Mouse (Mus musculus) ES-E14 (cell line): ENCODE results near the gene Spint5. TPM values are rescaled to one million over a fixed set of nuclear protein-coding genes. Genes with fewer than 3 reads are reported as not detected.

Experiments used
- DNase-seq: peaks from one replicate; pipeline ENCODE4 v3.0.0-alpha.2; 2013; ENCODE audit warnings: low read depth, low spot score
- H3K27ac ChIP-seq: 2 replicates; pipeline ENCODE4 v1.5.1; 2012; ENCODE audit warnings: low read depth, mild to moderate bottlenecking, low read length, moderate library complexity, mixed read lengths; ENCODE audit not compliant: poor library complexity, insufficient read depth, severe bottlenecking
- H3K36me3 ChIP-seq: 2 replicates; pipeline ENCODE4 v1.6.1; 2012; ENCODE audit warnings: mild to moderate bottlenecking, low read length, moderate library complexity, mixed read lengths; ENCODE audit not compliant: control insufficient read depth, poor library complexity, insufficient read depth, severe bottlenecking
- H3K4me1 ChIP-seq, 2 experiments: fragments of 150-350 bp in 1 of 2; sonication (generic) in 1 of 2; 2 replicates each; pipeline ENCODE4 v1.6.1; 2012; ENCODE audit warnings: low read length in 2 of 2, mild to moderate bottlenecking in 1 of 2, mixed read lengths in 1 of 2; ENCODE audit not compliant: control insufficient read depth in 2 of 2, insufficient read depth in 2 of 2, poor library complexity in 1 of 2
- H3K4me3 ChIP-seq, 2 experiments: fragments of 150-350 bp in 1 of 2; sonication (generic) in 1 of 2; 2 replicates each; pipeline ENCODE4 v1.5.1; 2012; ENCODE audit warnings: low read length in 2 of 2, low read depth in 1 of 2, mild to moderate bottlenecking in 1 of 2, mixed read lengths in 1 of 2; ENCODE audit not compliant: insufficient read depth in 1 of 2, poor library complexity in 1 of 2, severe bottlenecking in 1 of 2
- H3K9ac ChIP-seq: 2 replicates; pipeline ENCODE4 v1.6.1; 2012; ENCODE audit warnings: low read depth, mild to moderate bottlenecking, low read length, mixed read lengths; ENCODE audit not compliant: poor library complexity, insufficient read depth, severe bottlenecking
- H3K9me3 ChIP-seq: fragments of 150-350 bp; sonication (generic); 2 replicates; pipeline ENCODE4 v1.6.1; 2012; ENCODE audit warnings: low read depth, mild to moderate bottlenecking, low read length; ENCODE audit not compliant: control insufficient read depth, insufficient read depth
- CHD2 ChIP-seq: IDR thresholded peaks from 2 replicates; pipeline ENCODE4 v1.6.1; 2014; ENCODE audit warnings: mild to moderate bottlenecking, low read depth, low read length, inconsistent platforms
- HCFC1 ChIP-seq: IDR thresholded peaks from 2 replicates; pipeline ENCODE4 v1.6.1; 2012; ENCODE audit warnings: low read length, inconsistent platforms, borderline replicate concordance; ENCODE audit not compliant: insufficient read depth
- MAFK ChIP-seq: IDR thresholded peaks from 2 replicates; pipeline ENCODE4 v1.6.1; 2014; ENCODE audit warnings: mild to moderate bottlenecking, low read depth, low read length, inconsistent platforms; ENCODE audit not compliant: insufficient read depth
- ZC3H11A ChIP-seq: IDR thresholded peaks from 2 replicates; pipeline ENCODE4 v1.6.1; 2012; ENCODE audit warnings: low read depth, mild to moderate bottlenecking, inconsistent platforms, low read length, borderline replicate concordance
- ZNF384 ChIP-seq: IDR thresholded peaks from 2 replicates; pipeline ENCODE4 v1.6.1; 2012; ENCODE audit warnings: low read depth, low read length, inconsistent platforms
- in situ Hi-C, 2 experiments: fragments of 600-800 bp; cut with MboI; formaldehyde crosslinking; loops; one replicate each; pipeline ENCODE4 v1.15.1; 2025; ENCODE audit warnings: low sequenced_read_pairs in 2 of 2, inconsistent platforms in 1 of 2; ENCODE audit not compliant: unreplicated experiment in 2 of 2
- total RNA-seq: library from RNA; depleted of rRNA; stranded (reverse); fragments of 300-350 nt; gene quantifications from 2 replicates; pipeline ENCODE4 v1.2.3, GENCODE M21; 2012

Spint5 gene
- total RNA-seq, 1 experiment: 6.6 TPM

DNA sequence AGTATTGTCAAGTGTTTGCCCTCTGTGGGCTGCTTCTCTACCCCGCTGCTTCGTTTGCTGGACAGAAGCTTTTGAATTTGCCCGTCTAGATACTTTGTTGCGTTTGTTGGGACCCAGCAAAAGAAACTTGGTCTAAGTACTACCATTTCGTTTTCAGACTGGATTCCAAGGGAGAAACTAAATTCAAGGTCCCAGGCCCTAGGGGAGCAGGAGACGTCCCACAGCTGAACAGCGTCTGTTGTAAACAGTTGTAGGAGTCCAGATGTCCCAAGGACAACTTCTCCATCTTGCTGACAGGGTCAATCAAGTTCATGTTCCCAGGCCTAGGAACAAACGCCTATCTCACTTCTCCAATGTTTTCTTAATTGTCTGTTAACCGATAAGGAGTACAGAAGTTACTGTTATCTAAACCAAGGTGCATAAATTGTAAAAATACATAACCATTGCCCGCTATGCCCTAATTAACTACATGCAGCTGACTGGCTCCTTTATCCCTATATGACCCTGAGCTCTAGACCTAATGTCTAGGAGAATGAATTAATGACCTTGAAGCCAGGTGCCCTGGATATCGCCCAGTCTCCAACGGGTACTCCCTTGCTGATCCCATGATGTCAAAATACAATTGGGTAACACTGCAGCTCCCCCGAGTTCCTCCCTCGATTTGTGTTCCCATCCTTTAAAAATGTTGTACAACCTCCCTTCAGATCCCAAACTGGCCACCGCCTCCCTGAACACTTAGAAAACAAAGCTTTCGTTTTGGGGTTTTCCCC is 38.0 kb upstream of the Spint5 start:
- TF ChIP-seq CHD2 (no peak), ZC3H11A (no peak), HCFC1 (no peak), MAFK (no peak), ZNF384 (no peak)
- DNase-seq: no peak
- in situ Hi-C loops: no loop called here
- Histone ChIP-seq H3K27ac (no peak overlapping the region), H3K9me3 (no peaks in the 10 kb centered on the region), H3K4me3 (no peak overlapping the region), H3K9ac (no peak overlapping the region), H3K4me1 (no peaks in the 10 kb centered on the region; a peak in 1 of 4 replicates), H3K36me3 (no peaks in the 10 kb centered on the region)

- H3K4me3 ChIP-seq: peak overlapping the region in 1 of 2 experiments; percentile 29; a peak in 1 of 4 replicates
- H3K9ac ChIP-seq: no peak overlapping the region
- DNase-seq: peak; percentile 56
- H3K27ac ChIP-seq: no peak overlapping the region
- TF ChIP-seq HCFC1 (no peak), ZC3H11A (no peak), ZNF384 (no peak), CHD2 (no peak), MAFK (no peak)
- no peaks in the 10 kb centered on the region for H3K9me3 ChIP-seq
- in situ Hi-C loops: no loop called here
- no peaks in the 10 kb centered on the region for H3K36me3 ChIP-seq
- no peaks in the 10 kb centered on the region; a peak in 1 of 4 replicates for H3K4me1 ChIP-seq
Observed at GRCm38 (mm10) chr2:164678848-164679625, 36.1 kb upstream of the Spint5 start.

GRCm38 (mm10) chr2:164679906-164680305 is 35.2 kb upstream of the Spint5 start:
- Histone ChIP-seq H3K4me3 (no peak overlapping the region), H3K4me1 (no peaks in the 10 kb centered on the region; a peak in 1 of 4 replicates), H3K9me3 (no peaks in the 10 kb centered on the region), H3K36me3 (no peaks in the 10 kb centered on the region), H3K27ac (no peak overlapping the region), H3K9ac (no peak overlapping the region)
- in situ Hi-C loops: no loop called here
- TF ChIP-seq MAFK (no peak), HCFC1 (no peak), ZC3H11A (no peak), CHD2 (no peak), ZNF384 (no peak)
- DNase-seq: no peak

- Histone ChIP-seq H3K27ac (no peak within 1 kb of the TSS), H3K9ac (no peak within 1 kb of the TSS), H3K4me1 (no peaks in the 10 kb centered on the region), H3K4me3 (no peak within 1 kb of the TSS), H3K9me3 (no peaks in the 10 kb centered on the region), H3K36me3 (no peaks in the 10 kb centered on the region)
- TF ChIP-seq ZNF384: no peak
- no peak for TF ChIP-seq CHD2
- no peak for TF ChIP-seq ZC3H11A
- TF ChIP-seq HCFC1: no peak
- TF ChIP-seq MAFK: no peak
- DNase-seq: no peak
- in situ Hi-C loops: no loop called here
Observed at GRCm38 (mm10) chr2:164684807-164685206, 30.3 kb upstream of the Spint5 start, which contains the start of gene Wfdc13. TSS of gene Wfdc13 (plus strand) at chr2:164685107.
